Mouse (Mus musculus) 3T3-L1 (cell line): ENCODE measurements around the gene Kcnc3.

ENCODE experiments used
- DNase-seq: peaks from one replicate; pipeline ENCODE4 v3.0.0-alpha.2; 2015; ENCODE audit warnings: low read depth, low spot score

Gene Kcnc3

DNA sequence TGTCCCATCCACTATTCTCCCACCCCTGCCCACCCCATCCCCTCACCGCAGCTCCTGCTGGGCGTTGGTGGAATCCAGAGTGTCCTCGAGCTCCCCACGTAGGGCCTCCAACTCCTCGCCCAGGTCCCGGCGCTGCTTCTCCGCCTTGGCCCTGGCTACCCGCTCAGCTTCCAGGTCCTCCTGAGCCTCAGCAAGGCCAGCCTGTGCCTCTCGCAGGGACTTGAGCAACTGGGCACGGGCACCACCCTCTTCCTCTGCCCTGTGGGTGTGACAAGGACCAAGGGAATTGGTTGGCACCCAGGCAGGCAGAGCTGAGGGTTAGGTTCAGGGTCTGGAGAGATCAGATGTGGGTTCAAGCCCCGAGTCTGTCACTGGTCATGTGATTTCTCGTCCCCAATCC lies 36.5 kb downstream of the Kcnc3 start:
- no peak for DNase-seq

DNA sequence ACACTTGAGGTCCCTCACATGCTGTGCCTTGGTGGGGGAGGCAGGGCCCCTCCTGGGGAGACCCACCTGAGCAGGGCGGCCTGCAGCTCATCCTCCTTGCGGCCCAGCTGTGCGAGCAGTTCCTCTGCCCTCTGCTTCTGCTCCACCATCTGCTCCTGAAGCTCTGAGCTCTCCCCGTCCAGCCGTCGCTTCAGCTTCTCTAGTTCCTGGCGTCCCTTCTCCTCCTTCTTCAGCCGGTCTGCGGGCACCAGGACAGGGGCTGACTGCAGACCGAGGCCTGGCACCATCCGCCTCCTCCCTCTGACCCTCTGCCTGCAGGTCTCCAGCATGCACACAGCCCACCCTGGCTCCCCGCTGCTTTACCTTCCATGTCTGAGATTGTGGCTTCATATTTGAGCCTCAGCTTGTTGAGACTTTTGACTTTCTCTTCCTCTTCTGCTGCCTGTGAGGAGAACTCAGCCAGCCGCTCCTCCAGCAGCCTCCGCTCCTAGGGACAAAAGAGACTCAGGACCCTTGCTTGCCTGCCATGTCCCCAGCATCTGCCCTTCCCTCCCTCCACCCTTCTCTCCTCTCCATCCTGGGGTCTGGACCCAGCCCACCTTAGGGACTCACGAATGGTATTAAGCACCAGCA lies 38.1 kb downstream of the Kcnc3 start:
- DNase-seq, result no peak

- DNase-seq, result no peak
Observed at GRCm38 (mm10) chr7:44630437-44630836, 40.0 kb downstream of the Kcnc3 start.

DNA sequence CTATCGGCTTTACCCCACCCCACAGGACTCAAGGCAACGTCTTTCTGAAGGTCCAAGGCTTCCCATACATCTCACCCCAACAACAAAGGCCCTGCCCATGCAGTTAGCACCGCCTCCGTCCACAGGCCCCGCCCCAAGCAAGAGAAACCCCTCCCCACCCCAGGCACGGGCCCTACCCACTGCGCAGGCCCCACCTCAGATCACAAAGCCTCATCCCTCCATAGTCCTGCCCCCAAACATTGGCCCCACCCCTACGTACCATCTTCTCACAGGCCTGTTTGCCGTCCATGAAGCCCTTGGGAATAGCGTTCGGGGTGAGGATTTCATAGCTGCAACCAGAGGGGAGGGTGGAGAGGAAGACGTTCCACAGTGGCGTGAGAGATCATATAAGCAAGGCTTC lies 42.2 kb downstream of the Kcnc3 start:
- DNase-seq, result no peak

- no peak for DNase-seq
Observed at GRCm38 (mm10) chr7:44633407-44633806, 42.9 kb downstream of the Kcnc3 start.

- DNase-seq, result no peak
Observed at GRCm38 (mm10) chr7:44636684-44637083, 46.2 kb downstream of the Kcnc3 start.

GRCm38 (mm10) chr7:44638663-44639062 lies 48.2 kb downstream of the Kcnc3 start:
- DNase-seq, result no peak

DNA sequence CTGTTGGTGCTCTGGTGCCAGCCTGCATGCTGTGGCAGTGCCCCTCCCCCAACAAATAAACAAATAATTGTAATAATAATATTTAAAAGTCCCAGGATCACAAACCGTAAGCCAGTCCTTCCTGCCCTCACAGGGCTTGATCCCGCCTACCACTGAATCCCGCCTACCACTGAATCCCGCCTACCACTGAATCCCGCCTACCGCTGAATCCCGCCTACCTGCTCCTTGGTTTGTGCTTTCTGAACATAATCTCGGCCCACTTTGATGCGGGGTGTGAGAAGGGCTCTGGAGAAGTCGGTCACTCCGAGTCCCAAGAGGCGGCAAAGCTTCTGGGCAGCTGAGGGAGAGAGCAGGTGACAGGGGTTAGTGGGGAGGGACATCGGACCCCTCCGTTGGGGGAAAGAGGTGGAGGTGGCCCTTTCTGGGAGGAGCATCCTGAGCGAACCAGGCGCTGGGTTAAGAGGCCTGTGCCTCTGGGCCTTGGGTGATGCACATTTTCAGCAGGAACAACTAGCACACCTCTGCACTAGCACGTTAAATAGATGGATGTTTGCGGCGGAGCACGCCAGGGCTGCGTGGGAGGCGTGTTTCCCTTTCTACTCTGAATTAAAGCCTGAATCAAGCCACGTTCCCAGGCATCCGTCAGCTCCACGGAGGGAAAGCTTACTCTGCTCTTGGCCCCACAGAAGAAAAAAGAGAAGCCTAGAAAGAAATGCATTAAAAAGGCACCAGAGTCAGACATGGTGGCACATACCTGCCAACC lies 50.6 kb downstream of the Kcnc3 start:
- no peak for DNase-seq

- peak; percentile 7 for DNase-seq
Observed at GRCm38 (mm10) chr7:44641887-44642286, 51.4 kb downstream of the Kcnc3 start.

- DNase-seq, result no peak
Observed at GRCm38 (mm10) chr7:44645256-44645655, 54.8 kb downstream of the Kcnc3 start.

DNA sequence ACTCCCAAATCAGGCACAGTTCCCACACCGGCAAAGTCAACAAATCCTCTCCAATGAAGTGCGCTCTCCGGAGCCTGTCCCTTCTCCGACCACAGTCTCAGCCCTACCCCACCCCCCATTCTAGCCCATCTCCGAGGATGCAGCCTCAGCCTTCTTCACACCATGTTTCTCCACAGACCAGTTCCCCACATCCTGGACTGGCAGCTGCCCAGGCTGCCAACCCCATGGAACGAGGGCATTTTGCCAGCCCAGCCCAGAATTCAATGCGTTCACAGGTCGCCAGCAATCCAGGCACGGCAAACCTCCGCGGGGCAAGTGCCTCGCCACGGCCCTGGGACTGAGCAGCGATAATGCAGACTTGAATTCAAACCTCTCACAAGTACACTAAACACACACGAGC lies 55.5 kb downstream of the Kcnc3 start:
- DNase-seq, result peak; percentile 9

GRCm38 (mm10) chr7:44647042-44647724 lies 56.7 kb downstream of the Kcnc3 start:
- DNase-seq, result peak; percentile 67

GRCm38 (mm10) chr7:44647729-44648128 lies 57.3 kb downstream of the Kcnc3 start:
- DNase-seq, result no peak

- peak; percentile 24 for DNase-seq
Observed at GRCm38 (mm10) chr7:44649094-44649610, 58.7 kb downstream of the Kcnc3 start.

GRCm38 (mm10) chr7:44649990-44650389 lies 59.5 kb downstream of the Kcnc3 start:
- DNase-seq, result peak; percentile 64

DNA sequence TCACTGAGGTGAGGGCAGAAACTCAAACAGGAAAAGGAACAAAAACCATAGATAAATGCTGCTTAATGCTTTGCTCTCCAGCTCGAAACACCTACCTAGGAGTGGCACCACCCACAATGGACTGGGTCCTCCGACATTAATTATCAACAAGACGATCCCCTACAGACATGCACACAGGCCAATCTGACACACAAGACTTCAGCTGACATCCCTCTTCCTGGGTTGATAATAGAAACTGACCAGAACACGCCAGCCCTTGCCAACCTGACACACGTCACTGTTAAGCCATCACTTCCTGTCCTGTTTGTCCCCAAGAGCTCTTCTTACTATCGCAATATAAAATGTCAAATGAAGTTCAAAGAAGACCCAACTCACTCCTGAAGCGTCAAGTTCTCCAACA lies 61.0 kb downstream of the Kcnc3 start:
- no peak for DNase-seq

DNA sequence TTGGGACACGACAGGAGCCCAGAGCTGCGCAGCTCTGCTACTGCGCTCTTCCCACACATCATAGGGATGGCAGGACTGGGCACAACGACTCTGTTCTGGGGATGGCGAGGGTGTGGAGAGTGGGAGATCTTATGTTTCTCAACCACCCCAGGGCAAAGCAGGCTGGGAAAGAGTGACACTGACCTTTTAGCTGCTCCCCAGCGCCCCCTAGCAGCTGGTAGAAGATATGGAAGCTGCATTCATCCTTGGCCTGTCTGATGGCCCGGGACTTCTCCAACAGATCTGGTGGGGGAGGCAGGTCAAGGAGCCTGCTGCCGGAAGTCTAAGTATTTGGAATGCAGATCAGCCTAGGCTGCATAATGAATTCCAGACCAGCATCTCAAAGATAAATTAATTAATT lies 63.3 kb downstream of the Kcnc3 start:
- peak; percentile 8 for DNase-seq
